Mouse (Mus musculus) v-Abl transformed pro-B cells (cell line): Measurements from ENCODE around the gene Pdcd2.

Experiments
- in situ Hi-C, 2 experiments: fragments of 400-800 bp; cut with MboI; formaldehyde crosslinking; loops; one replicate each; pipeline ENCODE4 v1.15.1; 2025; ENCODE audit not compliant: unreplicated experiment in 2 of 2

The Pdcd2 gene

DNA sequence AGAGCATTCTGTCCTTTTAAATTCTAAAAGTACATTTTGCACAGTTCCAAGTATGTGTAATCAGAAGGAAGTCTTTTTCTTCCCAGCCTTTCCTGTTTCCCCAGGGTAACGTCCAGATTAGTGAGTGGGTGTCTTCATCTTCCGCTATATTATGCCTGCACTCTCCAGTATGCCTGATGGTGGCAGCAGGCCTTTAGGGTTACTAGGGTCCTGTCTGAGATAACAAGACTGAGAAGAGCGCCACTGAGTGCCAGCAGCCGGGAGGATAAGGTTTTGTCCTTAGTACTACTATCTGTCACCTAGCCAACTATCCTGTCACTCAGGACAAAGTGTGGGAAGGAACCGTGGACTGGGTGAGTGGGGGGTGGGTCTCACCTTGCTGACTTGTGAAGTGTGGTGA is 9.3 kb downstream of the Pdcd2 start:
- in situ Hi-C loops, result no loop called here

DNA sequence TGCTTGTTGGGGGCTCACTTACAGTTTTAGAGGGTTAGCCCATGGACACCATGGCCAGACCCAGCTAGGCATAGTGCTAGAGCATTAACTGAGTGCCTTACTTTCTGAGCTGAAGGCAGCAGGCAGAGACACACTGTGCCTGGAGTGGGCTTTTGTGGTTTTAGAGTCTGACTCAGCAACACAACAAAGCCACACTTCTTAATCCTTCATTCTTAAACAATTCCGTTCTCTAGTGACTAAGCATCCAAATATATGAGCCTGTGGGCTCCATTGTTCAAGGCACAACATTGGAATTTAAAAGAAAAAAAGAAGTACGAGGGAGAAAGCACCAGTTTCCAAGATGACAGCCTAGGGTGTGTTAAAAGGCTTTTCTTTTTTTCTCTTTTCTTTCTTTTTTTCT is 16.4 kb downstream of the Pdcd2 start:
- in situ Hi-C loops, result no loop called here

DNA sequence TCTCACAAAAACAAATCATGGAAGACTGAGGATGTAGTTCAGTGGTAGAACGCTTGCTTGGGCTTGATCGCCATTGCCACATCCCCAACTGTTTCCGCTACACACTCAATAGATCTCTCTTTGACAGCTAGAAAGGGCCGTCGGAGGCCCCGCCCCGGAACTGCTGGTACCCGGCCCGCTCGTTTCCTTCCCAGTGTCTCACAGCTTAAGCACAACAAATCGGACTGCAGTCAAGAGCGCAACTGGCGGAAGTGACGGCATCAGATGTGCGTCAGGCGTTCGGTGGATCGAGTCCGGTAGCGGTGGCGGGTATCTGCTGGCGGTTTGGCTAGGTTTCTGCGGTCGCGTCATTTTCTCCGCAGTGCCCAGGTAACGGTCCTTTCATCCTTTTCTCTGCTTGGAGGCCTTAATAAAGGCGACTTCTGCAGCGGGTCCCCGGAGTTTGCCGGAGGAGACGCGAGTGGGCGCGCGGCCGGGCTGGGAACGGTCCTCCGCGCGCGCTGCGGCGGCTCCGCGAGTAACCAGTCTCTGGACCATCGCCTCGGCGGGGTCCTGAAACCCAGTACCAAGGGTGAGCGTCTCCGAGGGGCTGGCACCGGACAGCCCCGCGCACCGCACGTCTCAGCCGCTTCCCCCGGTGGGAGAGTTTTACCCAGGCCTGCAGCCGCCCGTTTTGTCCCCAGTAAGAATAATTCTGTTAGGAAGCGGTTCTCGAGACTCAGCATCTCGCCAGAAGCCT is 27.3 kb downstream of the Pdcd2 start, which contains the start of the genes Psmb1 and Tbp:
Gene Psmb1 (minus strand): TSS at position 96 of the 739 bp plus-strand sequence.
Gene Tbp (plus strand): TSS at position 233 of the 739 bp plus-strand sequence.
- in situ Hi-C loops, result loop anchor here in 1 of 2 experiments (10.0 kb wide), 1 partner anchor 65 kb away; the partner anchor contains the start of gene Prdm9

DNA sequence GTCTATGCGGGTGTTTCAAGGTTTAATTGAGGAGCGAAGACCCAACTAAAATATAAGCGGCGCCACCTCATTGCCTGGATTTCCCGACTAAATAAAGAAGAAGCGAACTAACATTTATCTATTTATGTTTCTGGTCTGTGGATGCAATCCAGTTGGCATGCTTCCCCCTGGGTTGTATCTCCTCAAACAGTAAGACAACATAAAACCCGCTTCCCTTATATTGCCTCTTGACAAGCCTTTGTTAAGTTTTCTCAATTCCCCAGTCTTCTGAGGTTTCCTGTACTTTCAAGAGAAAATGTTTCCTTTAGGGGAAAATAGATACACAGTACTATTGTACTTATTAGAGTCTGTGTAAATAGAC is 28.4 kb downstream of the Pdcd2 start:
- in situ Hi-C loops, result loop anchor here in 1 of 2 experiments (10.0 kb wide), 1 partner anchor 66 kb away; the partner anchor contains the start of gene Prdm9

DNA sequence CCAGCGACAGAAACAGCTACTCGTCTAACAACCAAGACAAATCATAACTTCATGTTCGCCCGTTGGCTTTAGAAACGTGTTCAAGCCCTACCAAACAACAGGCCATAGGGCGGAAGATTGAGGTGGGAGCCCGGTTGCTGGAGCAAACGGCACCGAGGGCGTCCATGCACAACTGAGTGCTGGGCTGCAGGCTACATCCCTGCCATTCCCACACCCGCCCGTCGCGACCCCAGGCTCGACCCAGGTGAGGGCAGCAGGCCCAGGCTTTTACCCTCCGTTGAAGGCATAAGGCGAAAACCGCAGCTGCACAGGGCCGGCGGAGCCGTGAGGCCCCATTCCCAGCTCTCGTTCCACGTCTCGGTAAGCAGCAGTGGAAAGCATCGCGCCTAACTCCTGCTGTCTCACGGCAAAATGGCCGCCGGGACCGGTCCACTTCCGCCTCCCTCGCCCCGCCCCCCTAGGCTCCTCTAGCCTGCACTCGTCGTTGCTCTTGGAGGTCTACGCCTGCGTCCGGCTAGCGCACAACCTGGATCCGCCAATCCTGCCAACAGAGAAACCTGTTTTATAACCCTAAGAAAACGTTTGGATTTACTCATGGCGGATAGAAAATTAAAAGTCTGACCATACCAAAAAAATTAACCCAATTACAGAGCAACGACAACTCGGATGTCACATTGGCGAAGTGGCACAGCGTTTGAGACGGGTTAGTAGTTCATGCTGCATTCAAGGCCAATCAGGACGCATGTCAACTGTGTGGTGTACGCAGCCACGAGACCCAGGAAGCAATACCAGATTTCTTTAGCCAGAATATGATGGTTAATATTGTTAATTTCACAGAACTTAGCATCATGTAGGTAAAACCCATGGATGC is 29.0 kb downstream of the Pdcd2 start:
- in situ Hi-C loops, result loop anchor here in 1 of 2 experiments (10.0 kb wide), 1 partner anchor 67 kb away; the partner anchor contains the start of gene Prdm9

DNA sequence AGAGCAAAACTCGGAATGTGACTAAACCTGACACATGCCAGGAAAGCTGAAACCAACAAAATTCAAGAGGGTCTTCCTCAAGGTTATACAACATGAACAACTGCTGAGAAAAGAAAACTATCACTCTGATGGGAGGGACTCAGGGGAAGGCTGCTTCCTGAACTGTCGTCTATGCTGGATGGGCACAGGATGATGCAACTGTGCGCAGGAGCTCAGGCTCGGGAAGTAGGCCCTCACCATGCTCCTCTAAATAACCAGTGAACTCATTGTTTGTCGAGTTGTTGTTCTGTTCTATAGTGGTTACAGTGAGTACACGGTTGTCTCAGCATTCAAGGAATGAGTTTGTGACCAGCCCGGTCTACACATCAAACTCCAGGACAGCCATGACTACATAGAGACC is 36.6 kb downstream of the Pdcd2 start:
- in situ Hi-C loops, result loop anchor here in 1 of 2 experiments (10.0 kb wide), 1 partner anchor 74 kb away; the partner anchor contains the start of gene Prdm9

DNA sequence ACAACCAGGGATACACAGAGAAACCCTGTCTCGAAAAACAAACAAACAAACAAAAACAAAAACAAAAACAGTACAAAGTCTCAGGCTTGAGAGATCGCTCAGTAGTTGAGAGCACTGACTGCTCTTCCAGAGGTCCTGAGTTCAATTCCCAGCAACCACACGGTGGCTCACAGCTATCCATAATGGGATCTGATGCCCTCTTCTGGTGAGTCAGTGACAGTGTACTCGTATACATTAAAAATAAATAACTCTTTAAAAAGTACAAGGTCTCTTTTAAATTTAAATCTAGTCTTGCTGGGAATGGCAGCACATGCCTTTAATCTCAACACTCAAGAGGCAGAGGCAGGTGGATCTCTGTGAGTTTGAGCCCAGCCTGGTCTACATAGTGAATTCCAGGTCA is 54.4 kb downstream of the Pdcd2 start:
- in situ Hi-C loops, result loop anchor here in 1 of 2 experiments (25.0 kb wide), 2 partner anchors 410 to 935 kb away; no protein-coding TSS in a partner anchor
